Mouse (Mus musculus) megakaryocyte, embryonic 14.5 days (primary cell): ENCODE measurements around the gene Ctc1.

ENCODE experiments used
- FLI1 ChIP-seq: IDR thresholded peaks from 2 replicates; pipeline ENCODE4 v1.6.1; 2012; ENCODE audit warnings: low read length, inconsistent platforms, mixed read lengths
- GATA1 ChIP-seq: IDR thresholded peaks from 3 replicates; pipeline ENCODE4 v1.6.1; 2012; ENCODE audit warnings: mixed read lengths, low read length, inconsistent platforms, borderline replicate concordance

DNA sequence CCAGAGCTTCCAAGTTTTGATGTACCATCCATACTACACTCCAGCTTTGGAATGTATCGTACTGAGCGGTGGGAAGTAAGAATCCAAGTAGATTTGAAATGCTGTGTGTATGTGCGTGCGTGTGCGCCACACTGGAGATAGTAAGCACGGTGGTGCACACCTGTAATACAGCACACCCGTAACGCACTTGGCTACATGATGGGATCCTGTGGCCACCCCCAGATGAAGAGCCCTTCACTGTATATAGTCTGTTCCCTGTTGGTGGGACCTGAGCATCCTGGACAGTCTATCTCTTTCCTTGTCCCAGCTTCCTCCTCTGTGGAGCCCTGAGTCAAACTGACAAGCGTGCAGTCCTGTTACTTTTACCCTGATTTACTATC, 30.7 kb downstream of the Ctc1 start:
- no peak for TF ChIP-seq FLI1
- no peak for TF ChIP-seq GATA1
